Mouse (Mus musculus) hindbrain, postnatal 0 days (tissue): ENCODE measurements around the gene Ccdc150. TPM values are rescaled to one million over a fixed set of nuclear protein-coding genes. Genes with fewer than 3 reads are reported as not detected.

ENCODE experiments used
- ATAC-seq: fragments of 200-750 bp; cut with Nextera tagmentation; 2 replicates; pipeline ENCODE4 v1.8.0; 2017; ENCODE audit warnings: mild to moderate bottlenecking, moderate TSS enrichment, moderate library complexity
- DNase-seq: peaks from one replicate; pipeline ENCODE4 v3.0.0-alpha.2; 2015; ENCODE audit warnings: low spot score
- H3K27ac ChIP-seq: fragments of 300-500 bp; sonication (generic); 2 replicates; pipeline ENCODE4 v1.5.1; 2014; ENCODE audit warnings: mild to moderate bottlenecking
- H3K27me3 ChIP-seq: fragments of 300-500 bp; sonication (generic); 2 replicates; pipeline ENCODE4 v1.6.1; 2014; ENCODE audit warnings: low read length, mixed read lengths; ENCODE audit not compliant: insufficient read depth
- H3K36me3 ChIP-seq: fragments of 300-500 bp; sonication (generic); 2 replicates; pipeline ENCODE4 v1.6.1; 2014; ENCODE audit warnings: low read length, mixed read lengths; ENCODE audit not compliant: insufficient read depth
- H3K4me1 ChIP-seq: fragments of 300-500 bp; sonication (generic); 2 replicates; pipeline ENCODE4 v1.6.1; 2014; ENCODE audit warnings: antibody characterized with exemption, low read length, mixed read lengths; ENCODE audit not compliant: insufficient read depth
- H3K4me2 ChIP-seq: fragments of 300-500 bp; sonication (generic); 2 replicates; pipeline ENCODE4 v1.6.1; 2014; ENCODE audit warnings: low read depth, mild to moderate bottlenecking, low read length, moderate library complexity, mixed read lengths
- H3K4me3 ChIP-seq: fragments of 300-500 bp; sonication (generic); 2 replicates; pipeline ENCODE4 v1.5.1; 2014; ENCODE audit warnings: low read length
- H3K9ac ChIP-seq: fragments of 300-500 bp; sonication (generic); replicated peaks from 2 replicates; pipeline ENCODE4 v1.6.1; 2014; ENCODE audit warnings: mild to moderate bottlenecking, low read length, moderate library complexity, mixed read lengths
- H3K9me3 ChIP-seq: fragments of 300-500 bp; sonication (generic); 2 replicates; pipeline ENCODE4 v1.6.1; 2016; ENCODE audit warnings: low read length, mixed read lengths
- CTCF ChIP-seq: IDR thresholded peaks from 2 replicates; pipeline ENCODE4 v1.5.1; 2016; ENCODE audit warnings: antibody characterized with exemption, control low read depth, low read depth
- WGBS: fragments of 180-500 bp; shearing (Covaris S2); extraction: QIAGEN DNeasy Blood & Tissue Kit; methylation state at CpG from one replicate; pipeline ENCODE4 v1.1.7; 2014; 5-methylcytosine and 5-hydroxymethylcytosine counted together
- polyA plus RNA-seq: library from polyadenylated mRNA; unstranded; fragments of >200 nt; fragmentation: Nextera tagmentation; extraction: Ambion mirVana; gene quantifications from 2 replicates; pipeline ENCODE4 v1.2.1, GENCODE M21; 2015
- total RNA-seq: library from RNA; depleted of rRNA; stranded (reverse); fragments of >200 nt; gene quantifications from 2 replicates; pipeline ENCODE4 v1.2.3, GENCODE M21; 2014; rRNA removed

Gene Ccdc150
- total RNA-seq = not detected in 2 replicates
- polyA plus RNA-seq = 0.11 and 0.15 TPM in 2 replicates

DNA sequence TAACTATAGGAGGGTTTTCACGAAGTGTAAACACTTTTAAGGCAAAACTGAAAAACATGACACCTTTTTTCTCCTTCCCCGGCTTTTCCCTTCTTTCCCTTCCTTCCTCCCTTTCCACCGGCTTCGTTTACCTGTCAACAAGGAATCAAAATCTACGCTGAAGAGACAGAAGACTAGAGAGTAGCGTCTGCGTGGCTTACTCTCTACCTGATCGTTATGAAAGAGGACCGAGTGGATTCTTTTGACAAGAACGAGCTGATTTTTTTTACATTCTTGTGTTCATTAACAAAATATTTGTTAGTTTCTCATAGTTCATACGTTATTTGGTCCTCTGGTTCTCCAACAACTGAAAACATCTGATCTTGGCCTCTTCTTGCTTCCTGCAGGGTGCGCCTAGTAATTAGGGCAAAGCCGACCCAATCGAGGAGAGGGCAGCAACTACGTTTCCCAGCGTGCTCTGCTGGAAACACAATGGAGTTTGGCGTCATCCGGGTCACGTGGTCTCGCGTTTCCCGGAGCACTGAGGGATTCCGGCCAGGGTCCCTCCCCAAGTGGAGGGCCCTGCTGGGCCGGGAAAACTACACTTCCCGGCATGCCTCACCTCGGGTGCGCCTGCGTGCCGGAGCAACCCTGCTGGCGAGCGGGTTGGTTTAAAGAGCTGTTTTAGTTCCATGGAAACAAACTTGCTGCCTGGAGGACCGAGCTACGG is at the start of gene Ccdc150:
Ccdc150 (plus strand) TSS at position 526 of the 709 bp plus-strand sequence.
- TF ChIP-seq CTCF = peak; percentile 53
- ATAC-seq = peak; percentile 100
- H3K9me3 ChIP-seq = no peaks in the 10 kb centered on the region

GRCm38 (mm10) chr1:54220273-54220672 is 30.2 kb upstream of the Ccdc150 start:
- Histone ChIP-seq H3K4me1 (no peaks in the 10 kb centered on the region), H3K4me3 (no peak overlapping the region), H3K36me3 (no peaks in the 10 kb centered on the region), H3K9ac (no peak overlapping the region), H3K9me3 (no peaks in the 10 kb centered on the region), H3K4me2 (no peak overlapping the region), H3K27ac (no peak overlapping the region), H3K27me3 (no peaks in the 10 kb centered on the region)
- WGBS = 95% methylated on average over 3 of the region's 3 CpGs
- no peak for DNase-seq
- no peak for ATAC-seq
- no peak for TF ChIP-seq CTCF

More for the DNA sequence above, at the start of gene Ccdc150:
- Histone ChIP-seq H3K27me3 (no peaks in the 10 kb centered on the region), H3K4me1 (0 out of 2 replicates have a peak, but pooled peaks cover 4% of the 10 kb centered on the region), H3K4me2 (peak within 1 kb of the TSS; percentile 72), H3K27ac (no peak within 1 kb of the TSS), H3K36me3 (no peaks in the 10 kb centered on the region), H3K4me3 (peak within 1 kb of the TSS; percentile 51), H3K9ac (peak within 1 kb of the TSS; percentile 43; the same call in 1 of the 2 replicates)
- peak; percentile 99 for DNase-seq
- 16% methylated on average over 33 of the region's 33 CpGs for WGBS

GRCm38 (mm10) chr1:54242722-54243121 is 7.8 kb upstream of the Ccdc150 start:
- WGBS = 92% methylated on average over 4 of the region's 4 CpGs

DNA sequence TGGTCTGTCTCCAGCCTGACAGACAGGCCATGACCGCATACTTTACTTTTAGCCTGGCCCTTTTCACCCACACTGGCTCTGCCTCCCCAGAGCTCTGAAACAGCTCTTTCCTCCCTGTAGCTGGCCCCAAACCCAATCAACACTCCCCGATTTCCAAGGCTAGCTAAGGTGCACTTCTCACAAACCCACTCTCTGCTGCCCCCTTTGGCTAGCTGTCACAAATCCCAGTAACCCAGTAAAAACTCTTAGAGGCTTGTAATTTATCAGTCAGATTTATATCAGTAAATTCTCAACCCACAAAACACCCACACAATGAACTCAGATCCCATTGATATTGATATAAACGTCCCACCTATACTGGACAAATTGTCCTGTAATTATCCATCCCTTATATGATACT is 25.1 kb downstream of the Ccdc150 start:
- no peaks in the 10 kb centered on the region for H3K4me1 ChIP-seq
- H3K9ac ChIP-seq = no peak overlapping the region
- no peak overlapping the region for H3K4me2 ChIP-seq
- H3K36me3 ChIP-seq = no peaks in the 10 kb centered on the region
- no peaks in the 10 kb centered on the region for H3K9me3 ChIP-seq
- no peaks in the 10 kb centered on the region for H3K27me3 ChIP-seq
- WGBS = 61% methylated on average over 3 of the region's 3 CpGs
- ATAC-seq (no peak), DNase-seq (no peak)
- no peak overlapping the region for H3K27ac ChIP-seq
- TF ChIP-seq CTCF = no peak
- H3K4me3 ChIP-seq = no peak overlapping the region

More at GRCm38 (mm10) chr1:54242722-54243121, 7.8 kb upstream of the Ccdc150 start:
- Histone ChIP-seq H3K9ac (no peak overlapping the region), H3K36me3 (no peaks in the 10 kb centered on the region), H3K4me3 (no peak overlapping the region), H3K4me1 (no peaks in the 10 kb centered on the region), H3K4me2 (no peak overlapping the region), H3K27me3 (no peaks in the 10 kb centered on the region), H3K27ac (no peak overlapping the region), H3K9me3 (no peaks in the 10 kb centered on the region)
- ATAC-seq (no peak), DNase-seq (no peak)
- no peak for TF ChIP-seq CTCF

DNA sequence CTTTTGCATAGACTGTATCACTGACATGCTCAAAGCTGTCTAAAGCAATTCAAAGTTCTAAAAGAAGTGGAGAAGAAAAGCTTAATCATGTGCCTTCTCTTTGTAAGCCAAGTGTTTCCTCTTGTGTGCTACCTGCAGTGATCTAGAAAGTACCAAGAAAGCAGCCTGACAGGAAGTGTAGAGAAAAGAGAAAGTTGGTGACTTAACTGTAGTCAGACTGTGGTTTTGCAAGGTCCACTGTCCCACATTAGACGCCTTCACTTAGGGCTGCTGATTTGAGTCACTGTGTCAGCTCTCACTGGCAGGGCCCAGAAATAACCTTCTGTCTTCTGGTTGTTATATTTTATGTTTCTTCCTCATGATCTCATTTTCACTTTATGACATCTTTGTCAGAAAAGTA is 29.1 kb downstream of the Ccdc150 start:
- no peak for ATAC-seq
- no peaks in the 10 kb centered on the region for H3K4me1 ChIP-seq
- H3K4me2 ChIP-seq = no peak overlapping the region
- H3K27me3 ChIP-seq = no peaks in the 10 kb centered on the region
- 92% methylated on average over 1 of the region's 1 CpGs for WGBS
- no peak for DNase-seq
- no peak overlapping the region for H3K4me3 ChIP-seq
- no peak overlapping the region for H3K27ac ChIP-seq
- no peak overlapping the region for H3K9ac ChIP-seq
- H3K36me3 ChIP-seq = no peaks in the 10 kb centered on the region
- H3K9me3 ChIP-seq = no peaks in the 10 kb centered on the region
- no peak for TF ChIP-seq CTCF

GRCm38 (mm10) chr1:54280651-54281050 is 30.2 kb downstream of the Ccdc150 start:
- no peak for TF ChIP-seq CTCF
- Histone ChIP-seq H3K9ac (no peak overlapping the region), H3K4me3 (no peak overlapping the region), H3K36me3 (no peaks in the 10 kb centered on the region), H3K27ac (no peak overlapping the region), H3K27me3 (no peaks in the 10 kb centered on the region), H3K4me1 (no peaks in the 10 kb centered on the region), H3K4me2 (no peak overlapping the region), H3K9me3 (no peaks in the 10 kb centered on the region)
- ATAC-seq = no peak
- 70% methylated on average over 3 of the region's 3 CpGs for WGBS
- no peak for DNase-seq

DNA sequence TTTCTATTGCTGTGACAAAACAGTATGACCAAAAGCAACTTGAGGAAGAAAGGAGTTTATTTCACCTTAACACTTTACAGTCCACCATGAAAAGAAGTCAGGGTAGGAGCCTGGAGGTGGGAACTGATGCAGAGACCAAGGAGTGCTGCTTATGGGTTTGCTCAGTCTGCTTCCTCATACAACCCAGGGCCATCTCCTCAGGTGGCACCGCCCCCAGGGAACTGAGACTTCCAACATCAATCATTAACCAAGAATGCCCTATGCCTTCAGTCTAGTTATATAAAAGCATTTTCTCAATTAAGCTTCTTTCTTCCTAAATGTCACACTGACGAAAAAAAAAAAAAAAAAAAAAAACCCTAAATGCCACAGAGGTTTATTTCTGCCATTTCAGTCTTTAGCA is 55.9 kb downstream of the Ccdc150 start:
- no peaks in the 10 kb centered on the region for H3K9me3 ChIP-seq
- no peak overlapping the region for H3K4me3 ChIP-seq
- ATAC-seq (no peak), DNase-seq (no peak)
- H3K4me1 ChIP-seq = no peaks in the 10 kb centered on the region
- no peaks in the 10 kb centered on the region for H3K27me3 ChIP-seq
- H3K9ac ChIP-seq = no peak overlapping the region
- no peak overlapping the region for H3K27ac ChIP-seq
- WGBS = 78% methylated on average over 2 of the region's 2 CpGs
- TF ChIP-seq CTCF = no peak
- H3K36me3 ChIP-seq = no peaks in the 10 kb centered on the region
- H3K4me2 ChIP-seq = no peak overlapping the region
